Mouse (Mus musculus): ENCODE results near the gene Bcl9l. TPM values are rescaled to one million over a fixed set of nuclear protein-coding genes. Genes with fewer than 3 reads are reported as not detected.
A peak's percentile ranks its signal among the peaks of the same experiment; 100 is the strongest.

The Bcl9l gene
- total RNA-seq, 1 experiment from 2014 or later, result 5.7 TPM

- no peak for ATAC-seq (replicated peaks; ENCODE audit: low read depth, poor library complexity, severe bottlenecking)
Observed at GRCm38 (mm10) chr9:44495810-44496344, 13.3 kb downstream of the Bcl9l start.

DNA sequence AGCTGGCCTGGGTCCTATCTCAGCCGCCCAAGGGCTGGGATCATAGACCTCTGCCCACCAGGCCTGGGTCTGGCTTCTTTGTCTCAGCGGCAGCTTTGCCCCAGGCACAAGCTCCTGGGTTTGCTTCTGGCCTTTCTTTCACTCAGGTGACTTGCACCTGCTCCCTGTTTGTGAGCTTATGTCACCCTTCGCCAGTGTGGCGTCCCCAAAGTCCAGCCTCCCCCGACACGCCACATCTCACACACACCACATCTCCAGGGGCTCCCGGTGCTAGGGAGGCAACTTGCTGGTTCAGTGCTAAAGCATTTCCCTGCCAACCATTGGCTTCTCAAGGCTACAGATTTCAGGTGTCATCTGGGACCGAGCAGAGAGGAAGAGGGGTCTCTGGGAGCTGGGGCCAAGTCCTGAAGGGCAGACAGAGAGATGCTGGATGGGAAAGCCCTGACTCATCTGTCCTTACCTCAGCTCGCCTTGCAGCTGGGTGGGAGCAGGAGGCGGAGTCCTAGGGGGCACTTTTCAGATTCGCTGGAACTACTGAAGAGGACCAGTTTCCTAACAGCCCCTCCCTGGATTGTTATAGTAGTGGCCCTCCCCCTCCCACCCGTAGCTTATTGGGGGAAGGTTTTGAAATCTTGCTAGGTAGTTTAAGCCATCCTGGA is 14.3 kb downstream of the Bcl9l start:
- no peak for ATAC-seq (replicated peaks; ENCODE audit: low read depth, poor library complexity, severe bottlenecking)

DNA sequence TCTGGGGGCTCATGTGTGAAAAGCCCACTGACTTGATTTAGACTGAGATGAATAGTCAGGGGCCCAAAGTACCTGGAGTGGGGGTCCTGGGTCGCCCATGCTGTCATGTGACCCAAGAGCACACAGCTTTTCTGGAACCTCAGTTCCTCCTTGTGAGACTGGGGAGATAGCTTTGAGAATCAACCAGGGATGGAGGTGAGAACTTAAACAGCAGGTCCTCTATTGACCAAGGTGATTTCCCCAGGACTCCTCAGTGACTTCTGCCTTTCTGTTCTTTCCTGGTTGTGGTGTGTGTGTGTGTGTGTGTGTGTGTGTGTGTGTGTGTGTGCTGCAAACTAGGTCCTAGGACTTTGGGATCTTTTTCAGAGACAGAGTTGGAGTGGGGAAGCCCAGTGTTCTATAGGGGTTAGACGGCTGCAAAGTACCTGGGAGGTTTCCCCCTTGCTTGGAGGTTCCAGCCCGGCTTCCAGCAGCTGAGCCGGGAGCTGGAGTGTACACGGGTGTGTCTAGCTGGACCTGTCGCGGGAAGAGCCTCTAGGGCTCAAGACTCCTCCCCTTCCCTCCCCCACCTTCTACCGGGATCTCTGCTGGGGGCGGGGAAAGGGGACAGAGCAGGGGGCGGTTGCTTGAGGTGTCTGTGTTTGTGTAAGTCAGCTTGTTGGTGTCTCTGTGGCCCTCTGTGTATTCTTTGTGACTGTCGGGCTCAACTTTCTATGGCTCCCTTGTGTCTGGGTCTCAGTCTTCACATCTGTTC is 15.2 kb downstream of the Bcl9l start:
- ATAC-seq (replicated peaks; ENCODE audit: low read depth, poor library complexity, severe bottlenecking), result no peak

DNA sequence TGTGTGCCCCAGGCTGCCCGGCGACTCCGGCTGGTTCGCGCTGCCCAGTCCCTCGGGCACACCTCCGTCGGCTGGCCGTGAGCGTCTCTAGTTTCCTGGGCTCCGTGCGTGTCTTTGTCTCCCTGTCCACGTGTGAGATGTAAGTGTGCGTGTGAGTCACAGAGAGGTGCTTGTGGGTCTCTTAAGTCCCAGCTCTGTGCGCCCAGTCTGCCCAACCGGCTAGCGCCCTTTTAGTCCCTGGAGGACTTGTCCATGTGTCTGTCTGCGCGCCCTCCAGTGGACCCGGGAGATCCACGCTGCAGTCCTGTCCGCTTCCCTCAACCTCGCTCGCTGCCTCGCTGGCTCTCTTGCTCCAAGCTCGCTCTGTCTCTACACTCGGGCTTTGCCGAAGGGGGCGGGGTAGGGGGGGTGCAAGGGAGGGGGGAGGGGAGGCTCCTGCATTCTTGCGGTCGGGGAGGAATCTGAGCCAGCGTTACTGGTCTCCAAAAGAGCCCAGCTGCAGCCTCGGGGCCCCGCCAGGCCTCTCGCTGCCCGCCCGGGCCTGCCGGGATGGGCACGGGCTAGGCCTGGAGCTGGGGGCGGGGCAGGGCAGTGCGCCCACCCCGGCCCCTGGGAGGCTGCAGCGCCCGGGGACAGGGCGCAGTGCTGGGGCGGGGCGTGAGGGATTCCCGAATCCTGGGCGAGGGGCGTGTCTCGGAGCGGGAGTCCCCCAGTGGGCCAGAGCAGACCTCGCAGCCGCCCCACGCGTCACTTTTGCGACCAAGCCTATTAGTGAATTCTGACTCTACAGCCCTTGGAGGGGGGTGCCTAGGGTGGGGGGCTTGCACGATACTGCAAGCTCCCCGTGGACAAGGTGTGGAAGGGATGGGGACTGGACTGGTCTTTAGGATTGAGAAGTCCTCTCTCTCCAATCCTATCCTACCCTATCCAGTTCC is 16.1 kb downstream of the Bcl9l start:
- peak; percentile 31 for ATAC-seq (replicated peaks; ENCODE audit: low read depth, poor library complexity, severe bottlenecking)

- ATAC-seq (replicated peaks; ENCODE audit: low read depth, poor library complexity, severe bottlenecking), result no peak
Observed at GRCm38 (mm10) chr9:44499356-44500162, 16.9 kb downstream of the Bcl9l start.

GRCm38 (mm10) chr9:44500163-44500533 is 17.5 kb downstream of the Bcl9l start:
- ATAC-seq (replicated peaks; ENCODE audit: low read depth, poor library complexity, severe bottlenecking), result no peak

GRCm38 (mm10) chr9:44500638-44501175 is 18.1 kb downstream of the Bcl9l start:
- no peak for ATAC-seq (replicated peaks; ENCODE audit: low read depth, poor library complexity, severe bottlenecking)

DNA sequence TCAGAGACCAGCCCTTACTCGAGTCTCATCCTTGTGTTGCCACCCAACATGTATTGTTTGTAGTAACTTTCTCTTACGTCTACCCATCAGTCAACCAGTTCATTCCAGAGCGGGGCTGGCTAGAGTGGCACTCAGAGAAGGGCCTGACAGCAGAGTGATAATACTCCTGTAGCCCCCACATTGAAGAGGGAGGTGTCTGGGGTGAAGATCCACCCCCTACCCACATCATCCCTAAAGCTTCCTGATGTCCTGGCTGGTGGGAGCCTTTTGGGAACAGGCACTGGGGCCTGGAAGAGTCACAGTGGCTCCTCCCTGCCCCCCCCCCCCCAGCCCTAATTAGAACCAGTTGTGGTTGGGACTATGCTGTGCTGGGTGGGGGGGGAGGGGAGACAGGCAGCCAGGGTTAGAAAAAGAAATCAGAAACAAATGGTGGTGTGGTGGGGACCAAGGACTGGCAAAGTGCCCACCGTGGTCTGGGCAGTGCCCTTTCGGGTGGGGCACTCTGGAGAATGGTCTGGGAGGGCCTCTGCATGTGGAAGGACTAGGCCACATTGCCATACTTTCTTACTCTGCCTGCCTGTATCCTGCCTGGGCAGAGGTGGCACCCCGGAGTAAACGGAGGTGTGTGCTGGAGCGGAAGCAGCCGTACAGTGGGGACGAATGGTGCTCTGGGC is 18.7 kb downstream of the Bcl9l start:
- no peak for ATAC-seq (replicated peaks; ENCODE audit: low read depth, poor library complexity, severe bottlenecking)

DNA sequence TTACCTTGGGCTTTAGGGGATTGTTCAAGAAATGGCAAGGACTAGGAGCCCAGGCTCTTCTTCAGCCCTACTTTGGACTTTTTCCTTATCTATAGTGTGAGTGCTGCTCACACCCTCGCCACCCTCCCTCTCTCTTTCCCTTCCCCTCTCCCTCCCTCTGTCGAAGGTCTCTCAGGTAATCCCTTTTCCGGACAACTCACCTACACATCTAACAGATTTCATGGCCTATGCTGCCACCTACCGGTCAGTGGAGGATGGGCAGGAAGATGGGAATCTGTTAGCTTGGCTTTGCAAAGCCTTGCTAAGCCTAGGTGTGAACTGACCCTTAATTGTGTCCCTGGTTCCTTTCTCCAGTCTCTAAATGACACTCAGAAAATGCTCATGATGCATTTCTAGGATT is 19.4 kb downstream of the Bcl9l start:
- peak; percentile 43 for ATAC-seq (replicated peaks; ENCODE audit: low read depth, poor library complexity, severe bottlenecking)

GRCm38 (mm10) chr9:44504893-44505823 is 22.5 kb downstream of the Bcl9l start:
- no peak for ATAC-seq (replicated peaks; ENCODE audit: low read depth, poor library complexity, severe bottlenecking)

GRCm38 (mm10) chr9:44505824-44506467 is 23.3 kb downstream of the Bcl9l start:
- no peak for ATAC-seq (replicated peaks; ENCODE audit: low read depth, poor library complexity, severe bottlenecking)

DNA sequence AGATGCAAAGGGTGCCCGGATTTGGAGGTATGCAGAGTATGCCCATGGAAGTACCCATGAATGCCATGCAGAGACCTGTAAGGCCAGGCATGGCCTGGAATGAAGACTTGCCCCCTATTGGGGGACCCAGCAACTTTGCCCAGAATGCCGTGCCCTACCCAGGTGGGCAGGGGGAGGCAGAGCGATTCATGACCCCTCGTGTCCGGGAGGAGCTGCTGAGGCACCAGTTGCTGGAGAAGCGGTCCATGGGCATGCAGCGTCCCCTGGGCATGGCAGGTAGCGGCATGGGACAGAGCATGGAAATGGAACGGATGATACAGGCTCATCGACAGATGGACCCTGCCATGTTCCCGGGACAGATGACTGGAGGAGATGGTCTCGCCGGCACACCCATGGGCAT is 23.9 kb downstream of the Bcl9l start:
- no peak for ATAC-seq (replicated peaks; ENCODE audit: low read depth, poor library complexity, severe bottlenecking)

GRCm38 (mm10) chr9:44507345-44507744 is 24.7 kb downstream of the Bcl9l start:
- ATAC-seq (replicated peaks; ENCODE audit: low read depth, poor library complexity, severe bottlenecking), result no peak

- ATAC-seq (replicated peaks; ENCODE audit: low read depth, poor library complexity, severe bottlenecking), result no peak
Observed at GRCm38 (mm10) chr9:44508124-44508619, 25.5 kb downstream of the Bcl9l start.

DNA sequence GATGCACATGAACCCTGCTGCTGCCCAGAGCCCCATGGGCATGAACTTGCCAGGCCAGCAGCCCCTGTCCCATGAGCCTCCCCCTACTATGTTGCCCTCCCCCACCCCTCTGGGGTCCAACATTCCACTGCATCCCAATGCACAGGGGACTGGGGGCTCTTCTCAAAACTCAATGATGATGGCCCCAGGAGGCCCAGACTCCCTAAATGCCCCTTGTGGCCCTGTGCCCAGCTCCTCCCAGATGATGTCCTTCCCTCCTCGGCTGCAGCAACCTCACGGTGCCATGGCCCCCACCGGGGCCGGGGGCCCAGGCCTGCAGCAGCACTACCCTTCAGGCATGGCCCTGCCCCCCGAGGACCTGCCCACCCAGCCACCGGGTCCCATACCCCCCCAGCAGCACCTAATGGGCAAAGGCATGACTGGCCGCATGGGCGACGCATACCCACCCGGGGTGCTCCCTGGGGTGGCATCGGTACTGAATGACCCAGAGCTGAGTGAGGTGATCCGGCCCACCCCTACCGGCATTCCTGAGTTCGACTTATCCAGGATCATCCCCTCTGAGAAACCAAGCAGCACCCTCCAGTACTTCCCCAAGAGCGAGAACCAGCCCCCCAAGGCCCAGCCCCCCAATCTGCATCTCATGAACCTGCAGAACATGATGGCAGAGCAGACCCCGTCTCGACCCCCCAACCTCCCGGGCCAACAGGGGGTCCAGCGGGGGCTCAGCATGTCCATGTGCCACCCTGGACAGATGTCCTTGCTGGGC is 26.3 kb downstream of the Bcl9l start:
- no peak for ATAC-seq (replicated peaks; ENCODE audit: low read depth, poor library complexity, severe bottlenecking)
